Mouse (Mus musculus) adrenal gland, postnatal 4 days (tissue): ENCODE measurements around the gene Naa30. TPM values are rescaled to one million over a fixed set of nuclear protein-coding genes. Genes with fewer than 3 reads are reported as not detected.
A peak's percentile ranks its signal among the peaks of the same experiment; 100 is the strongest.
"Not testable (repeated sequence)": the region's sequence is repeated elsewhere in the genome, so short reads cannot be mapped to it uniquely, and the experiment has no call there.

ENCODE experiments used
- DNase-seq, 2 experiments: peaks; one replicate each; pipeline ENCODE4 v3.0.0; 2021 to 2022; ENCODE audit warnings: low spot score in 2 of 2, mixed read lengths in 2 of 2
- long read RNA-seq, 2 experiments: library from polyadenylated mRNA; stranded (forward); transcript quantifications; one replicate each; pipeline ENCODE4 v2.0.0; 2021
- total RNA-seq, 2 experiments: library from RNA; stranded (reverse); gene quantifications; 2 replicates each; pipeline ENCODE4 v1.2.3; 2021

Gene Naa30
- total RNA-seq = 10 to 100 TPM; 29.7 to 33.8 TPM
- long read RNA-seq, experiment 1, full-length matches to known transcripts = 22 of 23 reads
- long read RNA-seq, experiment 1, partial matches to known transcripts = 0 of 23 reads
- long read RNA-seq, experiment 1, other reads (novel, unspliced or antisense) = 1 of 23 reads
- long read RNA-seq, experiment 2, full-length matches to known transcripts = 55 of 74 reads
- long read RNA-seq, experiment 2, partial matches to known transcripts = 19 of 74 reads
- long read RNA-seq, experiment 2, other reads (novel, unspliced or antisense) = 0 of 74 reads

DNA sequence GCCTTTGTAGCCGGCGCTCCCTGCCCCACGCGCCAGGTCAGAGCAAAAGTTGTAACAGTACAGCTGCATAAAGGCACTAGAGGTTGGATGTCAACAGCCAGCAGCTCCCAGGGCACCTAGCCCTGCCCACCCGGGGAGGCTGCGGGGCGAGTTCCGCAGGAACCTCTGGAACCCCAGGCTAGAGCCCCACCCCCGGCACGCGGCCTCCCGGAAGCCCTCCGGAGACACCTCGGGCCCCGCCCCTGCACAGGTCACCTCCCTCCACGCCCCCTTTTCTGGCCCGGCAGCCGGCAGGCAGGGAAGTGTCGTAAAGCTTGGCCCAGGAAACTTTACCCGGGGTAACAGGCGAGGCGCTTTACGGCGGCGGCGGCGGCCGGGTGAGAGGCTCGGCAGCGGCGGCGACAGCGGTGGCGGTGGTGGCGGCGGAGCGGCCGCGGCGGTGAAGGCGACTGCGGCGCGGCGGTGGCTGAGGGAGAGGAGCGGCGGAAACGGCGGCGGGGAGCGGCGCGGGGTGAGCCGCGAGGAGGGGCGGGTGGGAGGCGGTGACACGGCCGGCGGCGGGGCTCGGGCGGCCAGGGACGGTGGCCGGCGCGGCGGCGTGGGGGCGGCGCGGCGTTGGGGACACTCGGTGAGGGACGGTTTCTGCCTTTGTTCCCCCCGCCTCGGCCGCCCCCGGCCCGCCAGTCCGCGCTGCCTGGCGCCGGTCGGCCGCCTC is at the start of gene Naa30:
Gene Naa30 (plus strand): TSS at position 360 of the 715 bp plus-strand sequence.
- DNase-seq = peak; percentile 86 to 96

- DNase-seq = no peak
Observed at GRCm38 (mm10) chr14:49127162-49127779, 44.8 kb upstream of the Naa30 start.

DNA sequence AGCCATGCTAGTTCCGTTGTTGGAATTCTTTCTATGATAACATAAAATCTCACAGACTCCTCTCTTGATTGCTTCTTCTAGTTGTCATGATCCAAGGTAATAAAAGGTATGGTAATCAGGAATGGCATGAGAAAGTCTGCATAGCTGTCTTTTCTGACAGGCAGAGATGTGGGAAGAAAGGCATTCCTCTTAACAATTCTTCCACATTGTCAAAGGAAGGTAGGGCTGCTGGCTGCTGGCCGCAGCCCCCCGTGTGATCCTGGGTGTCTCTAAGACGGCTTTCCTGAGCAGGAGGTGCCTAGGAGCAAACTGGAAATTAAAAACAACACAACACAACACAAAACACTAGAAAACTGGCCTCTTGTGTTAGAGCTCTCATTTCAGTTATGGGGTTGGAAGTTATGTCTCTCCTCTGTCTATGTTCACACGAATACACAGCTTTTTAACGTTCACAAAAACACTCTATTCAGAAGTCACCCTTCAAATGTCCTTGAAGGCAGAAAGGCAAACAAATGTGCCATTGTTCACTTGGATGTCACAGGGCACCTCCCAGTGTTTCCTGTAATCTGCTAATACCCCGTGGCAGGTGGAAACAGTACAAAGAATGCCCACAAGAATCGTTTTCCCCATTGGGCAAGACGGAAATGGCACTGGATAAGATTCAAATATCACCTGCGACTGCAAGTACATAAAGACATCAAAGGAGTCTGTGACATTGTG is 43.3 kb upstream of the Naa30 start:
- no peak for DNase-seq

- no peak for DNase-seq
Observed at GRCm38 (mm10) chr14:49132391-49132790, 39.6 kb upstream of the Naa30 start.

DNA sequence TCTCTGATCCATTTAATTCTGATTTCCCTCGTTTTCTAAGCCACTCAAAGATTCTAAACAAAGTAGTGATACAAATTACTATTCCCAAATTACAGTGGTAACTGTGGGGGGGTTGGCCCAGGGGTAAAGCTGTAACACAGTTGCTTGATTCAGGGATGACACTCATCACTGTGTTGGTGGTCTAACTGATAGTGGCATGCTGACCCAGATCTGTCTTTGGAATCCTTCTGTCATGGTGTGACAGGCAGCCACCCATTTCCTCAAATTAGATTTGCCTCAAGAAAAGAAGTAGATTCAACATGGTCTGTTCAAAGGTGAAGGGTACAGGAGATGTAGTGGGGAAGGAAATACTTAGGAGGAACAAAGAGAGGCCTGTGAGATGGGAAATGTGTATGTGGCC is 33.9 kb upstream of the Naa30 start:
- no peak for DNase-seq

DNA sequence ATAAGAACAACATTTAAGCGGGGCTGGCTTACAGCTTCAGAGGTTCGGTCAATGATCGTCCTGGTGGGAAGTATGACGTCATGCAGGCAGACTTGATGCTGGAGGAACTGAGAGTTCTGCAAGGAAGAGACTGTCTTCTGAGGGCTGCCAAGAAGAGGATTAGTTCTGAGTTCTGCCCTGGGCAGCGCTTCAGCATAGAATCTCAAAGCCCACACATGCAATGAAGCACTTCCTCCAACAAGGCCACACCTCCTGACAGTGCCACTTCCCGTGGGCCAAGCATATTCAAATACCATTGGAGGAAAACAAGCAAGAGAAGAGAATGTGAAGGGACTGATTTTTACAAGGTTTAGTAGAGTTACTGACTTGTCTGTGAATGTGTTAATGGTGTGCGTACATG is 31.3 kb upstream of the Naa30 start:
- DNase-seq = no peak

GRCm38 (mm10) chr14:49153801-49154200 is 18.2 kb upstream of the Naa30 start:
- DNase-seq = peak; percentile 18 to 48

GRCm38 (mm10) chr14:49155572-49155971 is 16.5 kb upstream of the Naa30 start:
- DNase-seq = no peak

DNA sequence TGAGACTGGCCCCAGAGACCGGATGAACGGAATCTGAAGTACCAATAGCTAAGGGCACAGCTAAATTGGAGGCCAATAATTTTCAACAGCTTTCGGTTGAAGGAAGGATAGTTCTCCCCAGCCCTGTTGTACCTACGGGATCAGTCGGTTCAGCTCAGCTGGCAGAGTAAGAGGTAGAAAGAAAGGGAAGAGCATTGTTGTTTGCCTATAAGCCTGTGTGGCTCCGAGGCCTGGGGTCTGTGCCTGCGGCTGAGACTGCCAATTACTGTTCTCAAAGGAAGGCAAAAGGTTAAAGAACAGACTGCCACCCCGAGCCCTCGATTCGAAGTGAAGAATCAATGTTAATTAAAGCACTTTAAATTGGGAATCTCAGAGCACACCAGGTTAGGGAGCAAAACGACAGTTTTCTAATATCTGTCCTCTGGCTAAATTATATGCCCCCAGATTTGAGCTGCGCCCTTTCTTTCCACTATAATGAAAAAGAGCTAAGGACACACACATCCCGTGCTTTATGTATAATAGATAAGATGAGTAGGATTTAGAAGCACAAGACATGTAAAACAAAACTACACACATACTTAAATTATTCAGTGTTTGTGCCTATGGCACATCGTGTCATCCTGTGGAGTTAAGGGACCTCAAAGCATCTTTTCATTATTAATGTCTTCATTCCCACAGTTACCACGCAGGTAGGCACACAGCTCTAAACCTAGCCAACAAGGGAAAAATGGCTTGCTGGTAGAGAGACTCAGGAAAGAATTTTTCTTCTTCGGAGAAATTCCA is 13.7 kb upstream of the Naa30 start:
- DNase-seq = no peak

DNA sequence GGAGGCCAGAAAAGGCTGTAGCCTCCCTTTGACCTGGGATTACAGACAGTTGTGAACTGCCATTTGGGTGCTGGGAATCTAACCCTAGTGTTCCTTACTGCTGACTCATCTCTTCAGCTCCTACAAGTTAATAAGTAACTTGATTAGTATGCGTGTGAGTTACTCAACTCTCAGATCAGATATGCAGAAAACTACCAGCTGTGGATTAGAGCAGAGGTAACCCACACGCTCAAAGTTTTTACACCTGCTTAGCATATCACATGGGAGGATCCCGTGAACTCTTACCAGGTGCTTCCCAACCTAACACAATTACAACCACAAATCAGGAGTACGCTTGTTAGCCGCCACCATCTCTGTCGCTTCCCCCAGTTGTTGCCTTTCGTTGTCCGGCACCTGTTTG is 740 bp upstream of the Naa30 start:
- no peak for DNase-seq

DNA sequence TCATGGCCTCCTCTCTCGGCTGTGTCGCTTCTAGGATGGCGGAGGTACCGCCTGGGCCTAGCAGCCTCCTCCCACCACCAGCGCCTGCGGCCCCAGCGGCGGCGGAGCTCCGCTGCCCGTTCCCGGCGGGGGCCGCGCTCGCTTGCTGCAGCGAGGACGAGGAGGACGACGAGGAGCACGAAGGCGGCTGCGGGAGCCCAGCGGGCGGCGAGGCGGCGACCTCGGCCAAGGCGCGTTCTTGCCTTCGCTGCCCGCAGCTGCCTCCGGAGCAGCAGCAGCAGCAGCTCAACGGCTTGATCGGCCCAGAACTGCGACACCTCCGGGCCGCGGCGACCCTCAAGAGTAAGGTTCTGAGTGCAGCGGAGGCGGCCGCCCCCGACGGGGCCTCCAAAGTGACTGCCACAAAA is 559 bp downstream of the Naa30 start:
- peak; percentile 31 for DNase-seq

DNA sequence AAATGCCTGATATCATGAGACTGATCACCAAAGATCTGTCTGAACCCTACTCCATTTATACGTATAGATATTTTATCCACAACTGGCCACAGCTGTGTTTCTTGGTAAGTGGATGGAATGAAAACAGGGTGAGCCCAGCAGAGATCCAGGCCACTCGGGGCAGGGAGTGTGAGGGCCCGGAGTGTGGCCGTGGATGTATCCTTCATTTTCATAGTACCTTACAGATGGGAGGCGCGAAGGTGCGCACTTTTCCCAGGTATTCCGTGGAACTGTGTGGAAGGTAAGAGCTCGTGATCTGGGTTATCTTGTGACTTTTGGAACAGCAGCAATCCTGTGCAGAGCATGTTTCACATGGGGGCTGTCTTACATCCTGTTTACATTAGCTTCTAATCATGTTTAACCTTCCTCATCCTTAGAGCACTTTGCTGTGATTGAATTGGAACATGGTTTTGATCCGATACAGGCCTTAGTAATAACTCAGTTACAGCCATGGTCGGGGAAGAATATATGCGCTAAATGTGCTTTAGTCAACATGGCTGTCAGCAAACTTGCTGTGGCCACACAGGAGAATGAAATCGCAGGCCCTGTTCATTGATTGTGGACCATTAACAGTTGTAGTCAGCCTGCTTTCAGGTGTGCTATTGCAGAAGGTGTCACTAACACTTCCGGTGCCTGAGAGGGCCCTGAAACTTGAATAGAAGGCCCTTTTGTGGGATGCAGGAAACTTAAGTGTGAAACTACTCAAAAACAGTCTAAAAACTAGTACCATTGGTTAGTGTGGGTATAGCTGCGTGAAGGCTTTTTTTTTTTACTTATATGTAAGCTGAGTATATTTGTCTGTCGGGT is 1.5 kb downstream of the Naa30 start:
- DNase-seq = no peak

- DNase-seq = no peak
Observed at GRCm38 (mm10) chr14:49179736-49180135, 7.7 kb downstream of the Naa30 start.

DNA sequence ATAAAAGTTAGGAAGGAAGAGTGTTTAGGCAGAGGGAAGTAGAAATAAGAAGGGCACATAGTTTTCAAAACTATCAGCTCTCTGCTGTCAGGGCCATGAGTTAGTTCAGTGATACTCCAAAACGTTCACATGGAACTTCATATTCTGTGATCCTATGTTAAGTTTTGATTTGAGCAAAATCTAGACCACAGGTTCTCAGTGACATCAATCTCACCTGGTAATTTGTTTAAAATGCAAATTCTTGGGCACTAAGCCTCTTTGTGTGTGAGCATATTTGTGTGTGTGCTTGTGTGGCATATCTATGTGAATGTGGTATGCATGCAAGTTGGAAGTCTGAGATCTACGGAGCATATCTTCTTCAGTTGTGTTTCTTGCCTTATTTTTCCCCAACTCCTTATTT is 14.2 kb downstream of the Naa30 start:
- no peak for DNase-seq

- no peak for DNase-seq
Observed at GRCm38 (mm10) chr14:49197031-49197527, 25.1 kb downstream of the Naa30 start.

- no peak for DNase-seq
Observed at GRCm38 (mm10) chr14:49201073-49201778, 29.2 kb downstream of the Naa30 start.

DNA sequence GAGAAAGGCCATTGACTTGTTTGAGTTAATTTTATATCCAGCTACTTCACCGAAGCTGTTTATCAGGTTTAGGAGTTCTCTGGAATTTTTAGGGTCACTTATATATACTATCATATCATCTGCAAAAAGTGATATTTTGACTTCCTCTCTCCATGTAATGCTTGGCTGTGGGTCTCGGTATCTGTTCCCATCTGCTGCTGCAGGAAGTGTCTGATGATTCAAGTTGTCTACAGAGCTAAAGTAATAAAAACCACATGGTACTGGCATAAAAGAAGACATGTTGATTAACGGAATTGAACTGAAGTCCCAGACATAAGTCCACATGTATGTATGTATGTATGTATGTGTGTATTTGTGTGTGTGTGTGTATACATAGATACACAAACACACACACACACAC is 38.2 kb downstream of the Naa30 start:
- DNase-seq = not testable (repeated sequence)

DNA sequence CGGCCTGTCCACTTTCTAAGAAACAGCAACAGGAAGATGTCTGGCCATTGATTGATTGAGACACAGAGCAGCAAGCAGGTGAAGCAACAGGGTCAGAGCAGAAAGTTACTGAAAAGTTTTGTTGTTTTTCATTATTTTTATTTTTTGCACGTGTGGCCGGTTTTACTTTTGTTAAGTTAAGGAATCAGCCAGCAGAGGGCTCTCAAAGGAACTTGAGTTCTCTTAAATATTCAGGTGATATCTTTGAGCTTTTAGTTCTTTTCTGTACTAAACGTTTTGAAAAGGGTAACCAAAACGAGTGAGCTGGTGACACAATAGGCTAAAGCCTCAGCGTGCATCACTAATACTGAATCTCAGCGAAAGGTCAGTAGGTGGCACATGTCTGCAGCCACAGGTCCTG is 46.7 kb downstream of the Naa30 start:
- DNase-seq = no peak

DNA sequence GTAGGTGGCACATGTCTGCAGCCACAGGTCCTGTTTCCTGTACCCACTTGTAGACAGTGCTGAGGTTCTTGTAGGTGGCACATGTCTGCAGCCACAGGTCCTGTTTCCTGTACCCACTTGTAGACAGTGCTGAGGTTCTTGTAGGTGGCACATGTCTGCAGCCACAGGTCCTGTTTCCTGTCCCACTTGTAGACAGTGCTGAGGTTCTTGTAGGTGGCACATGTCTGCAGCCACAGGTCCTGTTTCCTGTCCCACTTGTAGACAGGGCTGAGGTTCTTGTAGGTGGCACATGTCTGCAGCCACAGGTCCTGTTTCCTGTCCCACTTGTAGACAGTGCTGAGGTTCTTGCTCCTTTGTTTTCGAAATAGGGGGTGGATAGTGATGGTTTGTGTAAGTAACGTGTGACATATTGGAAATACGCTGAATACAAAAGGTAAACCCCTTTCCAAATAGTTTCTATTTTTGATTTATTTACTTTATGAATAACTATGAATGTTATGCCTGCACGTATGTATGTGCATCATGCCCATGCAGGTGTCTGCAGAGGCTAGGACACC is 47.5 kb downstream of the Naa30 start:
- not testable (repeated sequence) for DNase-seq
